Mouse (Mus musculus): Measurements from ENCODE around the gene Prkn. TPM values are rescaled to one million over a fixed set of nuclear protein-coding genes. Genes with fewer than 3 reads are reported as not detected.

Gene Prkn
- polyA plus RNA-seq, 1 experiment from 2014 or later = 0.14 TPM

- Histone ChIP-seq H3K4me2 (no peak overlapping the region), H3K27ac (ENCODE audit: low read depth, low read length) (no peak overlapping the region), H3K9me3 (ENCODE audit: control insufficient read depth, low read length) (no peaks in the 10 kb centered on the region), H3K36me3 (ENCODE audit: control insufficient read depth, insufficient read depth, low read length) (no peaks in the 10 kb centered on the region), H3K4me3 (ENCODE audit: low read depth, low read length) (no peak overlapping the region), H3K9ac (ENCODE audit: low read depth, low read length) (no peak overlapping the region), H3K27me3 (replicated peaks; ENCODE audit: control insufficient read depth, insufficient read depth, low read length) (no peaks in the 10 kb centered on the region), H3K4me1 (replicated peaks; ENCODE audit: control insufficient read depth, insufficient read depth, low read length) (no peaks in the 10 kb centered on the region)
- 90% methylated on average over 10 of the region's 10 CpGs for WGBS
- ATAC-seq (replicated peaks; ENCODE audit: low FRiP score) = no peak
- DNase-seq (ENCODE audit: low spot score) = no peak
Measured at GRCm38 (mm10) chr17:11737905-11738304, 897.7 kb downstream of the Prkn start.

GRCm38 (mm10) chr17:11740716-11741115, 900.5 kb downstream of the Prkn start:
- Histone ChIP-seq H3K27me3 (replicated peaks; ENCODE audit: control insufficient read depth, insufficient read depth, low read length) (no peaks in the 10 kb centered on the region), H3K4me2 (no peak overlapping the region), H3K4me3 (ENCODE audit: low read depth, low read length) (no peak overlapping the region), H3K9me3 (ENCODE audit: control insufficient read depth, low read length) (no peaks in the 10 kb centered on the region), H3K36me3 (ENCODE audit: control insufficient read depth, insufficient read depth, low read length) (no peaks in the 10 kb centered on the region), H3K4me1 (replicated peaks; ENCODE audit: control insufficient read depth, insufficient read depth, low read length) (no peaks in the 10 kb centered on the region), H3K27ac (ENCODE audit: low read depth, low read length) (no peak overlapping the region), H3K9ac (ENCODE audit: low read depth, low read length) (no peak overlapping the region)
- DNase-seq (ENCODE audit: low spot score) (no peak), ATAC-seq (replicated peaks; ENCODE audit: low FRiP score) (no peak)

GRCm38 (mm10) chr17:11741161-11741560, 901.0 kb downstream of the Prkn start:
- 87% methylated on average over 5 of the region's 5 CpGs for WGBS
- Histone ChIP-seq H3K27ac (ENCODE audit: low read depth, low read length) (no peak overlapping the region), H3K36me3 (ENCODE audit: control insufficient read depth, insufficient read depth, low read length) (no peaks in the 10 kb centered on the region), H3K4me2 (no peak overlapping the region), H3K9me3 (ENCODE audit: control insufficient read depth, low read length) (no peaks in the 10 kb centered on the region), H3K9ac (ENCODE audit: low read depth, low read length) (no peak overlapping the region), H3K4me1 (replicated peaks; ENCODE audit: control insufficient read depth, insufficient read depth, low read length) (no peaks in the 10 kb centered on the region), H3K27me3 (replicated peaks; ENCODE audit: control insufficient read depth, insufficient read depth, low read length) (no peaks in the 10 kb centered on the region), H3K4me3 (ENCODE audit: low read depth, low read length) (no peak overlapping the region)
- ATAC-seq (replicated peaks; ENCODE audit: low FRiP score) (no peak), DNase-seq (ENCODE audit: low spot score) (no peak)

GRCm38 (mm10) chr17:11751251-11751650, 911.1 kb downstream of the Prkn start:
- no peak overlapping the region for H3K4me3 ChIP-seq (ENCODE audit: low read depth, low read length)
- DNase-seq (ENCODE audit: low spot score) (no peak), ATAC-seq (replicated peaks; ENCODE audit: low FRiP score) (no peak)
- no peak overlapping the region for H3K27ac ChIP-seq (ENCODE audit: low read depth, low read length)
- no peaks in the 10 kb centered on the region for H3K4me1 ChIP-seq (replicated peaks; ENCODE audit: control insufficient read depth, insufficient read depth, low read length)
- no peaks in the 10 kb centered on the region for H3K27me3 ChIP-seq (replicated peaks; ENCODE audit: control insufficient read depth, insufficient read depth, low read length)
- no peaks in the 10 kb centered on the region for H3K9me3 ChIP-seq (ENCODE audit: control insufficient read depth, low read length)
- WGBS = 85% methylated on average over 2 of the region's 2 CpGs
- no peak overlapping the region for H3K9ac ChIP-seq (ENCODE audit: low read depth, low read length)
- H3K4me2 ChIP-seq = no peak overlapping the region
- H3K36me3 ChIP-seq (ENCODE audit: control insufficient read depth, insufficient read depth, low read length) = no peaks in the 10 kb centered on the region

- no peaks in the 10 kb centered on the region for H3K27me3 ChIP-seq (replicated peaks; ENCODE audit: control insufficient read depth, insufficient read depth, low read length)
- no peak overlapping the region for H3K27ac ChIP-seq (ENCODE audit: low read depth, low read length)
- H3K4me3 ChIP-seq (ENCODE audit: low read depth, low read length) = no peak overlapping the region
- H3K4me1 ChIP-seq (replicated peaks; ENCODE audit: control insufficient read depth, insufficient read depth, low read length) = no peaks in the 10 kb centered on the region
- DNase-seq (ENCODE audit: low spot score) (no peak), ATAC-seq (replicated peaks; ENCODE audit: low FRiP score) (no peak)
- no peak overlapping the region for H3K9ac ChIP-seq (ENCODE audit: low read depth, low read length)
- no peak overlapping the region for H3K4me2 ChIP-seq
- no peaks in the 10 kb centered on the region for H3K9me3 ChIP-seq (ENCODE audit: control insufficient read depth, low read length)
- 50% methylated on average over 2 of the region's 2 CpGs for WGBS
- no peaks in the 10 kb centered on the region for H3K36me3 ChIP-seq (ENCODE audit: control insufficient read depth, insufficient read depth, low read length)
Measured at GRCm38 (mm10) chr17:11752686-11753085, 912.5 kb downstream of the Prkn start.

GRCm38 (mm10) chr17:11765117-11765516, 924.9 kb downstream of the Prkn start:
- Histone ChIP-seq H3K27ac (ENCODE audit: low read depth, low read length) (no peak overlapping the region), H3K9me3 (ENCODE audit: control insufficient read depth, low read length) (no peaks in the 10 kb centered on the region), H3K4me3 (ENCODE audit: low read depth, low read length) (no peak overlapping the region), H3K4me1 (replicated peaks; ENCODE audit: control insufficient read depth, insufficient read depth, low read length) (no peaks in the 10 kb centered on the region), H3K4me2 (no peak overlapping the region), H3K9ac (ENCODE audit: low read depth, low read length) (no peak overlapping the region), H3K36me3 (ENCODE audit: control insufficient read depth, insufficient read depth, low read length) (no peaks in the 10 kb centered on the region), H3K27me3 (replicated peaks; ENCODE audit: control insufficient read depth, insufficient read depth, low read length) (no peaks in the 10 kb centered on the region)
- no peak for ATAC-seq (replicated peaks; ENCODE audit: low FRiP score)
- WGBS = 77% methylated on average over 3 of the region's 3 CpGs
- no peak for DNase-seq (ENCODE audit: low spot score)

- H3K9me3 ChIP-seq (ENCODE audit: control insufficient read depth, low read length) = no peaks in the 10 kb centered on the region
- no peaks in the 10 kb centered on the region for H3K36me3 ChIP-seq (ENCODE audit: control insufficient read depth, insufficient read depth, low read length)
- no peaks in the 10 kb centered on the region for H3K4me1 ChIP-seq (replicated peaks; ENCODE audit: control insufficient read depth, insufficient read depth, low read length)
- H3K9ac ChIP-seq (ENCODE audit: low read depth, low read length) = no peak overlapping the region
- no peaks in the 10 kb centered on the region for H3K27me3 ChIP-seq (replicated peaks; ENCODE audit: control insufficient read depth, insufficient read depth, low read length)
- 58% methylated on average over 2 of the region's 2 CpGs for WGBS
- DNase-seq (ENCODE audit: low spot score) (no peak), ATAC-seq (replicated peaks; ENCODE audit: low FRiP score) (no peak)
- no peak overlapping the region for H3K4me2 ChIP-seq
- no peak overlapping the region for H3K4me3 ChIP-seq (ENCODE audit: low read depth, low read length)
- H3K27ac ChIP-seq (ENCODE audit: low read depth, low read length) = no peak overlapping the region
Measured at GRCm38 (mm10) chr17:11765581-11765980, 925.4 kb downstream of the Prkn start.

- Histone ChIP-seq H3K4me2 (no peak overlapping the region), H3K9ac (ENCODE audit: low read depth, low read length) (no peak overlapping the region), H3K4me1 (replicated peaks; ENCODE audit: control insufficient read depth, insufficient read depth, low read length) (no peaks in the 10 kb centered on the region), H3K27me3 (replicated peaks; ENCODE audit: control insufficient read depth, insufficient read depth, low read length) (no peaks in the 10 kb centered on the region), H3K4me3 (ENCODE audit: low read depth, low read length) (no peak overlapping the region), H3K9me3 (ENCODE audit: control insufficient read depth, low read length) (no peaks in the 10 kb centered on the region), H3K36me3 (ENCODE audit: control insufficient read depth, insufficient read depth, low read length) (no peaks in the 10 kb centered on the region), H3K27ac (ENCODE audit: low read depth, low read length) (no peak overlapping the region)
- ATAC-seq (replicated peaks; ENCODE audit: low FRiP score) (no peak), DNase-seq (ENCODE audit: low spot score) (no peak)
- WGBS = 75% methylated on average over 4 of the region's 4 CpGs
Measured at GRCm38 (mm10) chr17:11767301-11767700, 927.1 kb downstream of the Prkn start.

GRCm38 (mm10) chr17:11768345-11768744, 928.2 kb downstream of the Prkn start:
- Histone ChIP-seq H3K36me3 (ENCODE audit: control insufficient read depth, insufficient read depth, low read length) (no peaks in the 10 kb centered on the region), H3K9ac (ENCODE audit: low read depth, low read length) (no peak overlapping the region), H3K4me1 (replicated peaks; ENCODE audit: control insufficient read depth, insufficient read depth, low read length) (no peaks in the 10 kb centered on the region), H3K4me2 (no peak overlapping the region), H3K9me3 (ENCODE audit: control insufficient read depth, low read length) (no peaks in the 10 kb centered on the region), H3K27ac (ENCODE audit: low read depth, low read length) (no peak overlapping the region), H3K27me3 (replicated peaks; ENCODE audit: control insufficient read depth, insufficient read depth, low read length) (no peaks in the 10 kb centered on the region), H3K4me3 (ENCODE audit: low read depth, low read length) (no peak overlapping the region)
- ATAC-seq (replicated peaks; ENCODE audit: low FRiP score) (no peak), DNase-seq (ENCODE audit: low spot score) (no peak)
- 64% methylated on average over 4 of the region's 4 CpGs for WGBS
